Mouse (Mus musculus) lung, embryonic 14.5 days (tissue): Measurements from ENCODE around the gene Mn1. TPM values are rescaled to one million over a fixed set of nuclear protein-coding genes. Genes with fewer than 3 reads are reported as not detected.

Experiments
- ATAC-seq: fragments of 200-750 bp; cut with Nextera tagmentation; 2 replicates; pipeline ENCODE4 v1.8.0; 2017; ENCODE audit warnings: mild to moderate bottlenecking, moderate TSS enrichment, moderate library complexity; ENCODE audit not compliant: insufficient read depth
- DNase-seq: peaks from one replicate; pipeline ENCODE4 v3.0.0-alpha.2; 2015
- H3K27ac ChIP-seq: fragments of 300-500 bp; sonication (generic); 2 replicates; pipeline ENCODE4 v1.5.1; 2014; ENCODE audit warnings: low read depth, mild to moderate bottlenecking, moderate library complexity
- H3K27me3 ChIP-seq: fragments of 300-500 bp; sonication (generic); 2 replicates; pipeline ENCODE4 v1.6.1; 2014; ENCODE audit warnings: low read length, control low read depth; ENCODE audit not compliant: insufficient read depth
- H3K36me3 ChIP-seq: fragments of 300-500 bp; sonication (generic); 2 replicates; pipeline ENCODE4 v1.6.1; 2014; ENCODE audit warnings: control low read depth; ENCODE audit not compliant: insufficient read depth
- H3K4me1 ChIP-seq: fragments of 300-500 bp; sonication (generic); 2 replicates; pipeline ENCODE4 v1.6.1; 2014; ENCODE audit warnings: antibody characterized with exemption, control low read depth; ENCODE audit not compliant: insufficient read depth
- H3K4me2 ChIP-seq: fragments of 300-500 bp; sonication (generic); 2 replicates; pipeline ENCODE4 v1.6.1; 2014; ENCODE audit warnings: mild to moderate bottlenecking
- H3K4me3 ChIP-seq: fragments of 300-500 bp; sonication (generic); 2 replicates; pipeline ENCODE4 v1.5.1; 2014; ENCODE audit warnings: low read depth, low read length
- H3K9ac ChIP-seq: fragments of 300-500 bp; sonication (generic); 2 replicates; pipeline ENCODE4 v1.6.1; 2014
- H3K9me3 ChIP-seq: fragments of 300-500 bp; sonication (generic); 2 replicates; pipeline ENCODE4 v1.6.1; 2016; ENCODE audit warnings: low read depth, low read length, control low read depth
- CTCF ChIP-seq: IDR thresholded peaks from 2 replicates; pipeline ENCODE4 v1.5.1; 2016; ENCODE audit warnings: antibody characterized with exemption, low read depth
- WGBS: fragments of 180-500 bp; shearing (Covaris S2); extraction: QIAGEN DNeasy Blood & Tissue Kit; methylation state at CpG from one replicate; pipeline ENCODE4 v1.1.7; 2014; 5-methylcytosine and 5-hydroxymethylcytosine counted together
- polyA plus RNA-seq: library from polyadenylated mRNA; unstranded; fragments of >200 nt; fragmentation: Nextera tagmentation; extraction: Ambion mirVana; gene quantifications from 2 replicates; pipeline ENCODE4 v1.2.1, GENCODE M21; 2014

Gene Mn1
- polyA plus RNA-seq, 1 experiment from 2014 or later, result 9.7 TPM

DNA sequence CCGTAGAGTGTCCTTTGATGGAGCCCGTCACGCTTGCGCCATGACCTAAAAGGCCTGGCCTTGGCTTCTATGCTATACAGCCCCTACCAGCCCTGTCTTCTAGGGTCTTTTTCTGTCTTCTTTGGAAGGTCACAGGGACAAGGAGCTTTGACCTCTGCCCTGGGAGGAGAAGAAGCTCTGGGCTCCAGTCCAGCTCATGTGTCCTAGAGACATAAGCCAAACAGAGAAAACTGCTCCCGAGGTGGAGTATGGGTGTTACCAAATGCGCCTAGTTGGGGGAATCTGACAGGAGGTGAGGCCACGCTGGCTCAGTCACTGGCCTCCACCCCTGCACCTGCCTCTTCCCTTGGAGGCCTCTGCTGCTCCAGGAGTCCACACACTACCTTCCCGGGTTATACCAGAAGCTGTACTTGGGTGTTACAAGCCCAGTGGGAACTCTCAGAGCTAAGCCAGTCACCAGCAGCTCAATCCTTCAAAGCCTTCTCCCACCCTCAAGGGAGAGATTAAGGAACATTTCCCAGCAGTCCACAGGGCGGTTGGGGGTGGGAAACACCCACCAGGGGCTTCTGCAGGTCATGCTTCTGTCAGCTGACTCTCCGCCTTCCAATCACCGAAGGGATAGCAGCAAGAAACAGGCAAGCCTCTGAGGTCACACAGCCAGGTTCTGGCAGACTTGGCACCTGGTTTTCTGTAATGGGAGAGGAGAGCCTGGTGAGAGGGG lies 25.1 kb downstream of the Mn1 start:
- H3K4me3 ChIP-seq, result no peak overlapping the region
- H3K27me3 ChIP-seq, result no peaks in the 10 kb centered on the region
- H3K9ac ChIP-seq, result no peak overlapping the region
- no peaks in the 10 kb centered on the region for H3K9me3 ChIP-seq
- H3K4me2 ChIP-seq, result no peak overlapping the region
- H3K27ac ChIP-seq, result peak overlapping the region; percentile 18; the same call in 1 of the 2 replicates
- no peaks in the 10 kb centered on the region for H3K4me1 ChIP-seq
- ATAC-seq, result no peak
- 74% methylated on average over 11 of the region's 11 CpGs for WGBS
- DNase-seq, result no peak
- peaks cover 5% of the 10 kb centered on the region; the same call in 1 of the 2 replicates for H3K36me3 ChIP-seq
- TF ChIP-seq CTCF, result no peak

DNA sequence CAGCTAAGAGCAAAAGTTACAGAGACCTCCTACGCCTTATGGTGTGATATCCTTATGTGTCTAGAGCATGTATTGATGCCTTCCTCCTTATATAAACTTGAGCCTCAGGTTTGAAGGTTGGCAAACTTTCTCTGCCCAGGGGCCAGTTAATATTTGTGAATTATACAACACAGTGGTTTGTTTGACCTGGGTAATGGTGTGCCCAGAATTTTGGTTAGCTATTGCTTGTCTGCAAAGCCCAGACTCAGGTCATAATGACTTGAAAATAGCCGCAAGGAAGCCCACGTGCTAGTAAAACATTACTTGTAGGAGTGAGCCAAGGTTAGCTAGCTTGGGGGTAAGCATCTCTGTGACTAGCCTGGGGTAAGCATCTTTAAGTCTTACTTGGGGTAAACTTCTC lies 26.5 kb downstream of the Mn1 start:
- Histone ChIP-seq H3K27me3 (no peaks in the 10 kb centered on the region), H3K9me3 (no peaks in the 10 kb centered on the region), H3K27ac (no peak overlapping the region), H3K4me3 (no peak overlapping the region), H3K4me2 (no peak overlapping the region), H3K4me1 (no peaks in the 10 kb centered on the region), H3K36me3 (peaks cover 5% of the 10 kb centered on the region; the same call in 1 of the 2 replicates), H3K9ac (no peak overlapping the region)
- no peak for TF ChIP-seq CTCF
- 82% methylated on average over 3 of the region's 3 CpGs for WGBS
- ATAC-seq, result no peak
- no peak for DNase-seq

DNA sequence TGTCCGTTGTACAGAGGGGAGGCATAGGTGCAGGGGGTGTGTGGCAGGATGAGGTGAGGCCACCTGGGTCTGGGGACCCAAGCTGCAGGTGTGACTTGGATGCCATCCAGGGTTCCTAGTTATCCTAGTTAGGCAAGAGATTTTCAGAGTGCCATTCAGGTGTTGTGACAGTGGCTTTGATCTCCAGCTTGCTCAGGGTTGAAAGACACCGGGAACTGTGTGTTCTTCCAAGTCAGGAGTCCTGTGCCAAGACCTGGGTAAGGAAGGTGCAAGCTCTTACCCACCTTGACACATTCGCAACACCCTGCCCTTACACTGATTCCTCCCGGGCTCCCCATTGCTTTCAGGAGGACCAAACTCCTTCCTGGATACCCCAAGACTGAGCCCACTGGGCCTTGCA lies 27.2 kb downstream of the Mn1 start:
- TF ChIP-seq CTCF, result no peak
- no peak overlapping the region for H3K9ac ChIP-seq
- H3K27ac ChIP-seq, result no peak overlapping the region
- H3K4me1 ChIP-seq, result no peaks in the 10 kb centered on the region
- no peaks in the 10 kb centered on the region for H3K27me3 ChIP-seq
- H3K36me3 ChIP-seq, result peaks cover 5% of the 10 kb centered on the region; the same call in 1 of the 2 replicates
- DNase-seq, result no peak
- no peaks in the 10 kb centered on the region for H3K9me3 ChIP-seq
- no peak overlapping the region for H3K4me2 ChIP-seq
- WGBS, result 68% methylated on average over 4 of the region's 4 CpGs
- H3K4me3 ChIP-seq, result no peak overlapping the region
- no peak for ATAC-seq

DNA sequence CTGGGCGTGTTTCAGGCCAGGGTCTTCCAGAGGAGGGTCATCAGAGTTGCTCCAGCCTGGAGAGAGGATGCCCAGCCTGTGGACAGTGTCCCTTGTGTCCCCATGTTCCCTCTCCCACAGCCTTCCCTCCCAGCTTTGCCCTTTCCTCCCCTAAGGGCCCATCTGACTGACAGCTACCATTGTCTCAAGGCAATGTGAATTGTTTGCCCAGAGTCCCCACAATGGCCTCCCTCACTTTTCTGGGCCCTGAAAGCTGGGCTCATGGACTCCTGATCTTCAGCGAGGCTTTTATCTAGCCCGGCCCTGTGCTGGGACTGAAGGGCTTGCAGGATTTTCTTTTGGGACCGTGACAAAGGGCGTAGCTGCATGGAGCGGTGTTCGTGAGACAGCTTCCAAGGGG lies 29.5 kb downstream of the Mn1 start:
- Histone ChIP-seq H3K27ac (no peak overlapping the region), H3K27me3 (no peaks in the 10 kb centered on the region), H3K36me3 (peaks cover 5% of the 10 kb centered on the region; the same call in 1 of the 2 replicates), H3K9ac (no peak overlapping the region), H3K9me3 (no peaks in the 10 kb centered on the region), H3K4me3 (no peak overlapping the region), H3K4me1 (no peaks in the 10 kb centered on the region), H3K4me2 (no peak overlapping the region)
- ATAC-seq, result no peak
- WGBS, result 76% methylated on average over 7 of the region's 7 CpGs
- no peak for DNase-seq
- TF ChIP-seq CTCF, result no peak

DNA sequence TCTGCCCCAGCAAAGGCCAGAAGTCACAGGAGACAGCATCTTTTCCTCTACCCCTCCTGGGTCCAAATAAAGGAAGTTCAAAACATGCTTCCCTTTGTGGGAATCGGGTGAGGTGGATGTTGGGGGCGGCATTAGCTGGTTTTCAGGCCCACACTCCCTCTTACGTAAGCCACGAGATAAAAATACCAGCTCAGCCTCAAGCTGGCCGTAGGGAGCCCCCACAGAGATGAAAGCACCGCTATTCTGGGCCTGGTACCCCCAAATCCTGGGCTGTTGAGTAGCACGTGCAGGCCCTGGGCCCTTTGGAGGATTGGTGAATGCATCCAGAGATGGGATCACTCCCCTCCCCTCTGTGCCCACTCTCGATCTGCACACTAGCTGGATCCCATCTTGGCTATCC lies 32.5 kb downstream of the Mn1 start:
- ATAC-seq (no peak), DNase-seq (no peak)
- Histone ChIP-seq H3K4me2 (no peak overlapping the region), H3K9me3 (no peaks in the 10 kb centered on the region), H3K9ac (no peak overlapping the region), H3K4me1 (no peaks in the 10 kb centered on the region), H3K27ac (no peak overlapping the region), H3K36me3 (peaks cover 10% of the 10 kb centered on the region; the same call in 1 of the 2 replicates), H3K4me3 (no peak overlapping the region), H3K27me3 (no peaks in the 10 kb centered on the region)
- TF ChIP-seq CTCF, result no peak
- WGBS, result 59% methylated on average over 8 of the region's 8 CpGs

DNA sequence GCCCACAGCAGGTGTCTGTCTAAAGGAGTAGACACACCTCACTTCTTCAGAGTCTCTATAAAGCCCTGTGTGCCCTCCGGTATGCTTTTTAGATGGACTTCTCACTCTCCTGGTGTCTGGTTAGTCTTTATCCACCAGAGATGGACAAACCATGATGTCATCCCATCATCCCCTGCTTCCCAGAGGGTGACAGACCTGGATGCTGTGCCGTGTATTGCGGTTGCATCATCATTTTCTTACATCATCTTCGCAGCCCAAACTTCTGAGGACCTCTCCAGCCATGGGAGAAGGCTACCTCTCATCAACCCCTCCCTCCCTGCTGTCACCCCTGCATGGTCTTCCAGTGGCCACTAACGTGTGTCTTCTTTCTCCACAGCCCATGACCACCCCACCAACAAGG lies 37.1 kb downstream of the Mn1 start:
- Histone ChIP-seq H3K9ac (no peak overlapping the region), H3K4me2 (no peak overlapping the region), H3K9me3 (no peaks in the 10 kb centered on the region), H3K27ac (no peak overlapping the region), H3K4me1 (no peaks in the 10 kb centered on the region), H3K4me3 (no peak overlapping the region), H3K36me3 (peaks cover 23% of the 10 kb centered on the region), H3K27me3 (no peaks in the 10 kb centered on the region)
- no peak for TF ChIP-seq CTCF
- WGBS, result 83% methylated on average over 5 of the region's 5 CpGs
- ATAC-seq (no peak), DNase-seq (no peak)

DNA sequence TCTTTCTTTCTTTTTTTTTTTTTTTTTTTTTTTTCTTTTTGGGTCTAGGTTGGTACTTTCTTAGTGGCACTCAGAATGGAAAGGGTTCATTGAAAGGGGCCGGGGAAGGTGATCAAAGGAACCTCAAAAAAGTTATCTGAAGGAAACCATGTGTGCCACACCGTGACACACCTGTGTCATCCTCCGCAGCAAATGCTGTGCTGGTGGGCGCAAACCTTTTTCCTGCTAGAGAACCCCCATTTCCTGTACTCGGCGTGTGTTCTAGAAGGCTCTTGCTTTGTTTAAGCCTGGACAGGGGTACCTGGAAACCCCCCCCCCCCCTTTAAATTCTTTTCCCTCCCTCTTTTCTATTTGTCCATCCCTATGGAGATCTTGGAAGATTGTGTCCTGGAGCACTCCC lies 37.7 kb downstream of the Mn1 start:
- no peak for ATAC-seq
- DNase-seq, result no peak
- no peak overlapping the region for H3K9ac ChIP-seq
- no peak for TF ChIP-seq CTCF
- H3K27me3 ChIP-seq, result no peaks in the 10 kb centered on the region
- peaks cover 23% of the 10 kb centered on the region for H3K36me3 ChIP-seq
- H3K9me3 ChIP-seq, result no peaks in the 10 kb centered on the region
- H3K4me3 ChIP-seq, result no peak overlapping the region
- no peak overlapping the region for H3K4me2 ChIP-seq
- no peaks in the 10 kb centered on the region for H3K4me1 ChIP-seq
- H3K27ac ChIP-seq, result no peak overlapping the region
- WGBS, result 83% methylated on average over 6 of the region's 6 CpGs
